Mouse (Mus musculus) neural tube, embryonic 11.5 days (tissue): ENCODE data around the gene Hnrnpr. TPM values are rescaled to one million over a fixed set of nuclear protein-coding genes. Genes with fewer than 3 reads are reported as not detected.

Experiments used
- ATAC-seq: fragments of 200-750 bp; cut with Nextera tagmentation; 2 replicates; pipeline ENCODE4 v1.8.0; 2017; ENCODE audit warnings: moderate number of reproducible peaks, mild to moderate bottlenecking, moderate TSS enrichment, moderate library complexity; ENCODE audit not compliant: insufficient read depth, low FRiP score, low TSS enrichment
- DNase-seq: peaks from one replicate; pipeline ENCODE4 v3.0.0-alpha.2; 2015; ENCODE audit warnings: low spot score
- H3K27ac ChIP-seq: fragments of 300-500 bp; sonication (generic); 2 replicates; pipeline ENCODE4 v1.5.1; 2014; ENCODE audit warnings: low read depth, mild to moderate bottlenecking, low read length
- H3K27me3 ChIP-seq: fragments of 300-500 bp; sonication (generic); 2 replicates; pipeline ENCODE4 v1.6.1; 2014; ENCODE audit warnings: mild to moderate bottlenecking, low read length, mixed read lengths; ENCODE audit not compliant: control insufficient read depth, insufficient read depth
- H3K36me3 ChIP-seq: fragments of 300-500 bp; sonication (generic); 2 replicates; pipeline ENCODE4 v1.6.1; 2014; ENCODE audit warnings: mild to moderate bottlenecking, low read length, moderate library complexity, mixed read lengths; ENCODE audit not compliant: control insufficient read depth, insufficient read depth
- H3K4me1 ChIP-seq: fragments of 300-500 bp; sonication (generic); 2 replicates; pipeline ENCODE4 v1.6.1; 2014; ENCODE audit warnings: low read length, mixed read lengths; ENCODE audit not compliant: control insufficient read depth, insufficient read depth
- H3K4me2 ChIP-seq: fragments of 300-500 bp; sonication (generic); 2 replicates; pipeline ENCODE4 v1.6.1; 2014; ENCODE audit warnings: low read depth, mild to moderate bottlenecking, moderate library complexity
- H3K4me3 ChIP-seq: fragments of 300-500 bp; sonication (generic); 2 replicates; pipeline ENCODE4 v1.5.1; 2014; ENCODE audit warnings: low read depth, low read length
- H3K9ac ChIP-seq: fragments of 300-500 bp; sonication (generic); 2 replicates; pipeline ENCODE4 v1.6.1; 2014; ENCODE audit warnings: mild to moderate bottlenecking, low read length
- H3K9me3 ChIP-seq: fragments of 300-500 bp; sonication (generic); 2 replicates; pipeline ENCODE4 v1.6.1; 2016; ENCODE audit warnings: low read length; ENCODE audit not compliant: control insufficient read depth
- WGBS: fragments of 180-500 bp; shearing (Covaris S2); extraction: QIAGEN DNeasy Blood & Tissue Kit; methylation state at CpG from one replicate; pipeline ENCODE4 v1.1.7; 2014; 5-methylcytosine and 5-hydroxymethylcytosine counted together
- polyA plus RNA-seq: library from polyadenylated mRNA; unstranded; fragments of >200 nt; fragmentation: Nextera tagmentation; extraction: Ambion mirVana; gene quantifications from 2 replicates; pipeline ENCODE4 v1.2.1, GENCODE M21; 2014

Gene Hnrnpr
- polyA plus RNA-seq, 1 experiment from 2014 or later = 184 TPM

GRCm38 (mm10) chr4:136312616-136313015 is 1.9 kb downstream of the Hnrnpr start:
- Histone ChIP-seq H3K4me1 (peaks cover 15% of the 10 kb centered on the region), H3K9me3 (no peaks in the 10 kb centered on the region), H3K36me3 (peaks cover 2% of the 10 kb centered on the region; the same call in 1 of the 2 replicates), H3K4me2 (peak overlapping the region; percentile 51), H3K27me3 (no peaks in the 10 kb centered on the region), H3K9ac (peak overlapping the region; percentile 100; the same call in 1 of the 2 replicates), H3K4me3 (peak overlapping the region; percentile 100), H3K27ac (no peak overlapping the region)
- DNase-seq (no peak), ATAC-seq (no peak)
- 32% methylated on average over 4 of the region's 4 CpGs for WGBS

GRCm38 (mm10) chr4:136317667-136318066 is 6.9 kb downstream of the Hnrnpr start:
- peaks cover 8% of the 10 kb centered on the region for H3K36me3 ChIP-seq
- H3K4me3 ChIP-seq = no peak overlapping the region
- WGBS = 90% methylated on average over 4 of the region's 4 CpGs
- H3K9me3 ChIP-seq = no peaks in the 10 kb centered on the region
- H3K4me2 ChIP-seq = no peak overlapping the region
- no peaks in the 10 kb centered on the region for H3K27me3 ChIP-seq
- DNase-seq = no peak
- no peak for ATAC-seq
- H3K27ac ChIP-seq = no peak overlapping the region
- no peak overlapping the region for H3K9ac ChIP-seq
- H3K4me1 ChIP-seq = peaks cover 10% of the 10 kb centered on the region

- ATAC-seq = no peak
- 94% methylated on average over 4 of the region's 4 CpGs for WGBS
- Histone ChIP-seq H3K9me3 (no peaks in the 10 kb centered on the region), H3K36me3 (peaks cover 8% of the 10 kb centered on the region), H3K9ac (no peak overlapping the region), H3K27ac (no peak overlapping the region), H3K27me3 (no peaks in the 10 kb centered on the region), H3K4me1 (no peaks in the 10 kb centered on the region), H3K4me3 (no peak overlapping the region), H3K4me2 (no peak overlapping the region)
- no peak for DNase-seq
Measured at GRCm38 (mm10) chr4:136320016-136320415, 9.3 kb downstream of the Hnrnpr start.

- no peak for DNase-seq
- H3K36me3 ChIP-seq = peaks cover 3% of the 10 kb centered on the region
Measured at GRCm38 (mm10) chr4:136324226-136324625, 13.5 kb downstream of the Hnrnpr start.

GRCm38 (mm10) chr4:136327238-136327637 is 16.5 kb downstream of the Hnrnpr start:
- no peak for ATAC-seq
- WGBS = 93% methylated on average over 5 of the region's 5 CpGs

More at GRCm38 (mm10) chr4:136324226-136324625, 13.5 kb downstream of the Hnrnpr start:
- H3K9ac ChIP-seq = no peak overlapping the region
- no peak overlapping the region for H3K4me3 ChIP-seq
- no peaks in the 10 kb centered on the region for H3K4me1 ChIP-seq
- no peak overlapping the region for H3K27ac ChIP-seq
- WGBS = 68% methylated on average over 2 of the region's 2 CpGs
- ATAC-seq = no peak
- no peak overlapping the region for H3K4me2 ChIP-seq
- no peaks in the 10 kb centered on the region for H3K9me3 ChIP-seq
- H3K27me3 ChIP-seq = no peaks in the 10 kb centered on the region

GRCm38 (mm10) chr4:136328115-136328514 is 17.4 kb downstream of the Hnrnpr start:
- no peak overlapping the region for H3K4me2 ChIP-seq
- H3K4me3 ChIP-seq = no peak overlapping the region
- H3K9me3 ChIP-seq = no peaks in the 10 kb centered on the region
- no peak overlapping the region for H3K27ac ChIP-seq
- no peaks in the 10 kb centered on the region; the same call in 1 of the 2 replicates for H3K36me3 ChIP-seq
- ATAC-seq (no peak), DNase-seq (no peak)
- H3K9ac ChIP-seq = no peak overlapping the region
- no peaks in the 10 kb centered on the region for H3K4me1 ChIP-seq
- no peaks in the 10 kb centered on the region for H3K27me3 ChIP-seq

More at GRCm38 (mm10) chr4:136327238-136327637, 16.5 kb downstream of the Hnrnpr start:
- H3K4me3 ChIP-seq = no peak overlapping the region
- H3K27me3 ChIP-seq = no peaks in the 10 kb centered on the region
- H3K36me3 ChIP-seq = no peaks in the 10 kb centered on the region; the same call in 1 of the 2 replicates
- DNase-seq = no peak
- no peak overlapping the region for H3K9ac ChIP-seq
- H3K4me1 ChIP-seq = no peaks in the 10 kb centered on the region
- no peak overlapping the region for H3K27ac ChIP-seq
- H3K4me2 ChIP-seq = no peak overlapping the region
- no peaks in the 10 kb centered on the region for H3K9me3 ChIP-seq

GRCm38 (mm10) chr4:136331709-136332108 is 21.0 kb downstream of the Hnrnpr start:
- Histone ChIP-seq H3K9ac (no peak overlapping the region), H3K4me1 (no peaks in the 10 kb centered on the region), H3K27me3 (no peaks in the 10 kb centered on the region), H3K4me3 (no peak overlapping the region), H3K9me3 (no peaks in the 10 kb centered on the region), H3K27ac (no peak overlapping the region), H3K4me2 (no peak overlapping the region), H3K36me3 (peaks cover 7% of the 10 kb centered on the region)
- DNase-seq (no peak), ATAC-seq (no peak)
- WGBS = over 99% methylated on average over 3 of the region's 3 CpGs

- Histone ChIP-seq H3K4me3 (no peak overlapping the region), H3K27me3 (no peaks in the 10 kb centered on the region), H3K27ac (no peak overlapping the region), H3K4me2 (no peak overlapping the region), H3K36me3 (peaks cover 13% of the 10 kb centered on the region), H3K9me3 (no peaks in the 10 kb centered on the region), H3K4me1 (no peaks in the 10 kb centered on the region), H3K9ac (no peak overlapping the region)
- no peak for ATAC-seq
- DNase-seq = no peak
- 94% methylated on average over 3 of the region's 3 CpGs for WGBS
Measured at GRCm38 (mm10) chr4:136333191-136333590, 22.4 kb downstream of the Hnrnpr start.

- Histone ChIP-seq H3K9ac (no peak overlapping the region), H3K36me3 (peaks cover 15% of the 10 kb centered on the region), H3K27ac (no peak overlapping the region), H3K9me3 (no peaks in the 10 kb centered on the region), H3K4me2 (no peak overlapping the region), H3K4me1 (no peaks in the 10 kb centered on the region), H3K27me3 (no peaks in the 10 kb centered on the region), H3K4me3 (no peak overlapping the region)
- WGBS = 83% methylated on average over 2 of the region's 2 CpGs
- DNase-seq = no peak
- ATAC-seq = no peak
Measured at GRCm38 (mm10) chr4:136335065-136335464, 24.3 kb downstream of the Hnrnpr start.
